Mouse (Mus musculus): ENCODE data around the gene Tmc2.

GRCm38 (mm10) chr2:130274862-130275261, 79.9 kb downstream of the Tmc2 start:
- no peak for TF ChIP-seq POLR2A (IDR thresholded peaks at IDR 0.05; ENCODE audit: insufficient read depth, low read depth, low read length)
- no peak for TF ChIP-seq CTCF (IDR thresholded peaks at IDR 0.05; ENCODE audit: insufficient read depth, low read depth, low read length)

Measured in olfactory bulb, adult 2 months (tissue).